In the genomic region with DNA sequence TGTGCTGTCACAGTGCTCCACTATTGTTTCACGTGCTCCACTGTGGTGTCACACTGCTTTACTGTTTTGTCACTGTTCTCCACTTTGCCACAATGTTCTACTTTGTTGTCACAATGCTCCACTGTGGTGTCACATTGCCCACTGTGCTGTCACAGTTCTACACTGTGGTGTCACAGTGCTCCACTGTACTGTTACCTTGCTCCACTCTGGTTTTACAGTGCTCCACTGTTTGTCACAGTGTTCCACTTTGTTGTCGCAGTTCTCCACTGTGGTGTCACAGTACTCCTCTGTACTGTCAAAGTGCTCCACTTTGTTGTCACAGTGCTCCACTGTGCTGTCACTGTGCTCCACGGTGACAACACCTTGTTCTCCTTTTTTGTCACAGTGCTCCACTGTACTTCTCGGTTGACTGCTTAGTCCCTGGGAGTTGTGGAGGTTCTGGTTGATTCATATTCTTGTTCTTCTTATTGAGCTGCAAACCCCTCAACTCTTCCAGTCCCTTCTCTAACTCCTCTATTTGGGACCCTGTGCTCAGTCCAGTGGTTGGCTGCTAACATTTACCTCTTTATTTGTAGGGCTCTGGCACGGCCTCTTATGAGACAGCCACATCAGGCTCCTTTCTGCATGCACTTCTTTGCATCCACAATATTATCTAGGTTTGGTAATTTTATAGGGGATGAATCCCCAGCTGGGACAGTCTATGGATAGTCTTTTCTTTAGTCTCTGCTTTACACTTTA, we compare ENCODE assay signal across 13 mouse cellular contexts.
DNase-seq lines count a peak whose midpoint lies in the region; ATAC-seq and TF ChIP-seq lines count a peak whose summit lies in the region.
"Had no signal": no experiment of that assay in that cellular context is flagged by ENCODE, and none has a peak within 500 bp of the region (broad histone marks: within the 10 kb centered on the region; RNA-seq: fewer than 3 reads in every experiment).

No protein-coding gene starts in this region.

- no peak for DNase-seq in embryonic facial prominence, embryonic 10.5 days (ENCODE audit: low spot score)
- no peak for DNase-seq in kidney, postnatal 0 days (ENCODE audit: low spot score)
- no peak for DNase-seq in kidney, adult 18-20 months
- DNase-seq in embryo, embryonic 11 days: no peak
- no peak for DNase-seq in embryo, embryonic 10.5 days (ENCODE audit: low spot score)
- DNase-seq: adrenal gland, adult 2 months; cerebellum, adult 9-11 months; heart, postnatal 36 days; lung, postnatal 14 days had no signal

- no peaks in the 10 kb centered on the region for H3K27me3 ChIP-seq in embryonic facial prominence, embryonic 12.5 days
- no peaks in the 10 kb centered on the region for H3K27me3 ChIP-seq in embryonic facial prominence, embryonic 10.5 days (replicated peaks; ENCODE audit: low read depth, poor library complexity, severe bottlenecking)
- H3K27me3 ChIP-seq in kidney, postnatal 0 days (ENCODE audit: insufficient read depth, low read length): no peaks in the 10 kb centered on the region
- H3K27me3 ChIP-seq in hindbrain, embryonic 15.5 days: no peaks in the 10 kb centered on the region
- no peaks in the 10 kb centered on the region for H3K27me3 ChIP-seq in midbrain, embryonic 13.5 days

- TF ChIP-seq CTCF in kidney, postnatal 0 days (IDR thresholded peaks at IDR 0.05; ENCODE audit: low read depth): no peak

- H3K36me3 ChIP-seq in embryonic facial prominence, embryonic 12.5 days: no peaks in the 10 kb centered on the region
- H3K36me3 ChIP-seq in embryonic facial prominence, embryonic 10.5 days (replicated peaks): no peaks in the 10 kb centered on the region
- H3K36me3 ChIP-seq in kidney, postnatal 0 days (ENCODE audit: insufficient read depth, low read length): no peaks in the 10 kb centered on the region
- H3K36me3 ChIP-seq in hindbrain, embryonic 15.5 days: peaks cover 3% of the 10 kb centered on the region; the same call in 1 of the 2 replicates
- H3K36me3 ChIP-seq in midbrain, embryonic 13.5 days: no peaks in the 10 kb centered on the region
- H3K36me3 ChIP-seq: G1E had no signal

- H3K4me1 ChIP-seq in embryonic facial prominence, embryonic 12.5 days: no peaks in the 10 kb centered on the region
- H3K4me1 ChIP-seq in embryonic facial prominence, embryonic 10.5 days: no peaks in the 10 kb centered on the region
- no peaks in the 10 kb centered on the region for H3K4me1 ChIP-seq in kidney, postnatal 0 days (replicated peaks; ENCODE audit: insufficient read depth, low read length)
- H3K4me1 ChIP-seq in hindbrain, embryonic 15.5 days (replicated peaks): no peaks in the 10 kb centered on the region
- no peaks in the 10 kb centered on the region for H3K4me1 ChIP-seq in midbrain, embryonic 13.5 days (replicated peaks)

- ATAC-seq in embryonic facial prominence, embryonic 12.5 days (ENCODE audit: insufficient number of reproducible peaks, insufficient read depth, low FRiP score, low TSS enrichment): peak; percentile 70
- ATAC-seq in kidney, postnatal 0 days (replicated peaks; ENCODE audit: low FRiP score, low read depth): peak; percentile 12; the same call in 1 of the 2 replicates
- peak; percentile 43; the same call in 1 of the 2 replicates for ATAC-seq in hindbrain, embryonic 15.5 days (ENCODE audit: low FRiP score, low read depth)
- ATAC-seq in midbrain, embryonic 13.5 days: peak; percentile 19; the same call in 1 of the 2 replicates

- H3K4me3 ChIP-seq in embryonic facial prominence, embryonic 12.5 days: no peak overlapping the region
- no peak overlapping the region for H3K4me3 ChIP-seq in embryonic facial prominence, embryonic 10.5 days
- no peak overlapping the region for H3K4me3 ChIP-seq in kidney, postnatal 0 days (replicated peaks; ENCODE audit: low read depth, low read length)
- no peak overlapping the region for H3K4me3 ChIP-seq in hindbrain, embryonic 15.5 days
- H3K4me3 ChIP-seq in midbrain, embryonic 13.5 days (replicated peaks): no peak overlapping the region

- H3K4me2 ChIP-seq in embryonic facial prominence, embryonic 12.5 days (replicated peaks): no peak overlapping the region
- no peak overlapping the region for H3K4me2 ChIP-seq in kidney, postnatal 0 days (ENCODE audit: low read length)
- no peak overlapping the region for H3K4me2 ChIP-seq in hindbrain, embryonic 15.5 days
- H3K4me2 ChIP-seq in midbrain, embryonic 13.5 days (replicated peaks): no peak overlapping the region

- H3K9ac ChIP-seq in embryonic facial prominence, embryonic 12.5 days: no peak overlapping the region
- no peak overlapping the region for H3K9ac ChIP-seq in kidney, postnatal 0 days (ENCODE audit: low read depth, low read length)
- no peak overlapping the region for H3K9ac ChIP-seq in hindbrain, embryonic 15.5 days
- H3K9ac ChIP-seq in midbrain, embryonic 13.5 days (replicated peaks): no peak overlapping the region

- H3K9me3 ChIP-seq in embryonic facial prominence, embryonic 12.5 days: peaks cover 58% of the 10 kb centered on the region
- H3K9me3 ChIP-seq in embryonic facial prominence, embryonic 10.5 days: peaks cover 90% of the 10 kb centered on the region
- peaks cover 41% of the 10 kb centered on the region for H3K9me3 ChIP-seq in kidney, postnatal 0 days (replicated peaks; ENCODE audit: low read length)
- peaks cover 64% of the 10 kb centered on the region for H3K9me3 ChIP-seq in hindbrain, embryonic 15.5 days
- H3K9me3 ChIP-seq in midbrain, embryonic 13.5 days: peaks cover 66% of the 10 kb centered on the region

- no peak overlapping the region for H3K27ac ChIP-seq in embryonic facial prominence, embryonic 12.5 days
- H3K27ac ChIP-seq in embryonic facial prominence, embryonic 10.5 days (replicated peaks): no peak overlapping the region
- H3K27ac ChIP-seq in kidney, postnatal 0 days: no peak overlapping the region
- no peak overlapping the region for H3K27ac ChIP-seq in hindbrain, embryonic 15.5 days (replicated peaks)
- H3K27ac ChIP-seq in midbrain, embryonic 13.5 days: no peak overlapping the region

- WGBS in embryonic facial prominence, embryonic 12.5 days: 66% methylated on average over 5 of the region's 5 CpGs
- WGBS in embryonic facial prominence, embryonic 10.5 days: 65% methylated on average over 5 of the region's 5 CpGs
- WGBS in kidney, postnatal 0 days: 68% methylated on average over 5 of the region's 5 CpGs
- WGBS in hindbrain, embryonic 15.5 days: 72% methylated on average over 5 of the region's 5 CpGs
- 65% methylated on average over 5 of the region's 5 CpGs for WGBS in midbrain, embryonic 13.5 days

Comparison
In these comparisons a context has a peak if more than half of its experiments do, and no peak if none do; other contexts are left out.
1. ATAC-seq: peak in every context shown above with its lines; median percentile 70 in embryonic facial prominence, embryonic 12.5 days; 43 in hindbrain, embryonic 15.5 days; 19 in midbrain, embryonic 13.5 days; 12 in kidney, postnatal 0 days.